Mouse (Mus musculus): ENCODE data around the gene Ace3.

- TF ChIP-seq CTCF (IDR thresholded peaks at IDR 0.05; ENCODE audit: low read depth) (no peak), EP300 (IDR thresholded peaks at IDR 0.05; ENCODE audit: low read depth) (no peak)
Measured at GRCm38 (mm10) chr11:105958566-105958965, 35.9 kb upstream of the Ace3 start.
